Mouse (Mus musculus): ENCODE measurements at regions not wholly inside any gene's neighbourhood (a gene's known extent, or its start where the extent isn't known, plus 50 kb on each side); places are given as distances from the start of the nearest gene placed in this dataset.

DNA sequence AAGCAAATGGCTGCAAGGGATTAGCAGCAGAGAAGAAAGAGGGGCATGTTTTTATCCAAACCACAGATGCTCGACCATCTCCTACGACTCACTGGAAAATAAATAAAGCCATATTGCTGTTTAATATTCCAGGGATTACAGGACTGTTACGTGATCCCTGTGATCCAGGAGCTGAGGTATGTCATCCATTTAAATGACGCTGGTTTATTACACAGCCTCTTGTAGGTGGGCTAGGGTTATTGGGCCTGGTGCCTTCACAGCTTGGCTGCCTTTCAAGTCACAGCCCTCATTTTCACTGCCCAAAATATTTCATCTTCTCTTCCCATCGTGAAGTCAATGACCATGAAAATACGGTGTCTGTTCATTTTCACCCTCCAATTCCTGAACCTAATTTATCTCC, 276.1 kb upstream of the Epha4 start:
- DNase-seq (ENCODE audit: low spot score), result no peak

DNA sequence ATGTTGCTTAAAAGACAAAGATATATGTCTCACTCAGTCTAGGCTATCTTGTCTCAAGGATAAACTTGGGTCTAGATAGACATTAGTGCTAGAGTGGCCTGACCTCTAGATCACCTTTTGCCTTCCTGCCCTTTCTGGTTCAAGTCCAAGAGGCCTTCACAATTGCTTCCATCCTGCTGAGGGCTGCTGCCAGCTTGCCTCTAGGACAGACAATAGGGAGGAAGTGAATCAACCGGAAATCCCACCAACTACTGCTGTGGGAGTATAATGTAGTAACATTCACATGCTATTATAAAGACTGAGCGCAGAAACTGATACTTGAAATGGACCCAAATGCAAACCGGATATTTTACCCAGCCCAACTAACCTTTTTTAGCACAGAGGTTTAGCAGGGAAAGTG, 239.4 kb upstream of the Epha4 start:
- DNase-seq (ENCODE audit: low spot score), result no peak

DNA sequence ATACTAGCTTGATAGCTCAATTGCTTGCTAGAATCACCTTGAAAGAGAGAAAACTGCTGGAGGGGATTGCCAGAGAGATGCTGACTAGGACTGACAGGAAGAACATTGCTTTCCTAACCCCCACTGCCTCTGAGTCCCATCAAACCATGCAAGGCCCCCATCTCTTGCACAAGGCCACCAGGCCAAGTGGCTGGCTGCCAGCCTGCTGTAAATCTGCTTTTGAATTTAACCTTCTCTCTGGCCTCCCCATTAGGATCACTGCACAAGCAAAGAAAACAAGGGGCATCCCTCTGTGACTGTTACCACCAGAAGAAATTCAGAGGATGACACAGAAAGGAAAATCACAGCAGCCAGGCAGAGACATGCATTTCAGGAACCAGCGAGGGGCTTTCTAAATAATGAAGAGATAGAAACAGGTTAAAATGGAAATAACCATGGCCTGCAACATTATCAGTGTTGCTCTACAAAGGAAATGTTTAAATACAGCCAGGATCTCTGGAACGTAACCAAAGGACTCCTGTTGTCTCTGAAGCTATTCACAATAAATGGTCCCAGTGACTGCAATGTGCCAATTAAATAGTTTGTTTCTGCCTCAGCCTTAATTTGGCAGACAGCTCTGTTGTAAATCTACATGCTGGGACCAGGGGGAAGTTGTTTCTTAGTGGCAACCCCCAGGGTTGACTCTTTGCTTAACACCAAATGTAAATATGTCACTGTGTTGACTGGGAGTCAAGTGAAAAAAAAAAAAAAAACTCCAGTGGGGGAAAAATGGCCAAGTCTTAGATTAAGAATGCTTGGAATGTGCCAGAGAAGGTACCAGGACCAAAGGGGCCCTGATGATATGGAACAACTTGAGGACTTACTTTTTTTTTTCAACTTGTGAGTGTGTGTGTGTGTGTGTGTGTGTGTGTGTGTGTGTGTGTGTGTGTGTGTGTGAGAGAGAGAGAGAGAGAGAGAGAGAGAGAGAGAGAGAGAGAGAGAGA, 233.9 kb upstream of the Epha4 start:
- DNase-seq (ENCODE audit: low spot score), result no peak

DNA sequence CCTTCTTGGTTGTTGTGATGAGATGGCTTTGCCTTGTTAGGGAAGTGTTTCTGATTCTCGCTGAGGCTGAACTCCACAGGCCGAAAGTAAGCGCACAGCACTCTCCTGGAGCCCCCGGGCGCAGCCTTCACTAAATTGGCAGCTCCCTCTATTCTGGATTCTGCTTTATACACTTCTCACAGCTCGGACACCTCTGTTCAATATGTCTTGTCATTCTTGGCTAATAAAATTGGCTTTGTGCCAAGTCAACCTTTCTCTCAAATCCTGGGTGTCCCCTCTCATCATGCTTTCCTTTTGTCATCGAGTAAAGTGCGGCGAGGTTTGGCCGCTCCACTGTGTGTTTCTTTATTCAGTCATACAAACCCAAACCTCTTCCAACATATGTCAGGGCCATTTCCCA, 217.2 kb upstream of the Epha4 start:
- no peak for DNase-seq (ENCODE audit: low spot score)

DNA sequence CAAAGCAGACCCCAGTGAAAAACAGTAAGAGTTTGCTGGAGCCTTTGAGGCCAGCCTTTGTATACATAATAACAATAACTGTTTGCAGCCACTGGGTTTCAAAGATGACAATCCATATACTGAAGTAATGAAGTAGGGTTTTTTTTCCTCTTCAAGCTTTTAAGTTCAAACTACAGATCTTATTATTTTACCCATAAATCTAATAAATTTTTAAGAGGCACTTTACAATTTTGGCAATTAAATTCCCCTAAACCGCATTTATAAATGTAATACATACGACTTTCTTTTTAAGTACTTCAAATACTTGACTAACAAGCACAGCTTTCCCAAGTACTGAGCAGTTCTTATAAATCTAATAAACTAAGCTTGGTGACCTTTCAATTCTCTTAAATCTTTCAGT, 212.7 kb upstream of the Epha4 start:
- DNase-seq (ENCODE audit: low spot score), result no peak

DNA sequence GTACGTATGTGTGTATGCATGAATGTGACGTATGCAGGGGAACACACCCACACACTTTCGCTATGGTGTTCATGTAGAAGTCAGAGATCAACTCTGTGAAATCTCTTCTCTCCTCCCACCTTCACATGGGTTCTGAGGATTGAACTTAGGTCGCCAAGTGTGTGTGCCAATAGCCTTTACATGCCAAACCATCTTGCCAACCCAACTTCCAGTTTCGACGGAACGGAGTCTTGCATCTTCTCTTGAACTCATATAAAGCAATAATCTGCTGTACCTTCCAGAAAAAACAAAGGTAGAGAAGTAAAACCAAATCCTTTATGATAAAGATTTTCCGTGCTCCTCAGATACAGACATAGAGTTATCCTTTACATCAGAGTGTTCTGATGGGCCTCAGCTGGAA, 208.4 kb upstream of the Epha4 start:
- DNase-seq (ENCODE audit: low spot score), result no peak

DNA sequence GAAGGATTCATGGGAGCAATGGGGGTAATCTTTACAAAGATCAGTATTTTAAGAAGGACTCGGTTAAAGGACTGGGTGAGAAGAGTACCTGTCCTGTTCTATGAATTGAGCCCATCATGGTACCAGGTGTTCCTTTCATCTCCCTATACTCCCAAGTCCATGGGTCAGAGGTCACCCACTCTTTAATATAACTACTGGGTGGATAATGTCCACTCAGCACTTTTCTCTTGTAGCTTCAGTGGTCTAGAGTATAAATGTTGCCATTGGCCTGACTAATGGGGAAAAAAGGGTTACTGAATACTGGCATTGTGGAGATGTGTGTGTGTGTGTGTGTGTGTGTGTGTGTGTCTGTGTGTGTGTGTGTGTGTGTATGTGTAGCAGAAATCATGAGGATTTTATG, 206.0 kb upstream of the Epha4 start:
- DNase-seq (ENCODE audit: low spot score), result no peak

DNA sequence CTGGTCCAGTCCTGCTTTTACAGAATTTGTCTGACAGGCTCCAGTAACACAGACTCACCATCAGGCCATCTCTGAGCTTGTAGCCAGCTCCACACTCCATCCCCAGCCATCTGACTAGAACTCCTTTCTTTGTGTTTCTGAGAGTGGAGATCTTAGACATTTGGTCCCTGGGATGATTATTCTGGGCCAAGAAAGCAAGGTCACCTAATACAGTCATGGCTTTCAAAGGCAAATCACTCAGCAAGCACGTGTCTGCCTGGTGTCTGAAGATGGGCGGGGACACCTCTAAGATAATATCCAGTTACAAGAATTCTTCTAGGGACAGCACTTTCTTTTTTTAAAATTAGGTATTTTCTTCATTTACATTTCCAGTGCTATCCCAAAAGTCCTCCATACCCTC, 198.1 kb upstream of the Epha4 start:
- no peak for DNase-seq (ENCODE audit: low spot score)

DNA sequence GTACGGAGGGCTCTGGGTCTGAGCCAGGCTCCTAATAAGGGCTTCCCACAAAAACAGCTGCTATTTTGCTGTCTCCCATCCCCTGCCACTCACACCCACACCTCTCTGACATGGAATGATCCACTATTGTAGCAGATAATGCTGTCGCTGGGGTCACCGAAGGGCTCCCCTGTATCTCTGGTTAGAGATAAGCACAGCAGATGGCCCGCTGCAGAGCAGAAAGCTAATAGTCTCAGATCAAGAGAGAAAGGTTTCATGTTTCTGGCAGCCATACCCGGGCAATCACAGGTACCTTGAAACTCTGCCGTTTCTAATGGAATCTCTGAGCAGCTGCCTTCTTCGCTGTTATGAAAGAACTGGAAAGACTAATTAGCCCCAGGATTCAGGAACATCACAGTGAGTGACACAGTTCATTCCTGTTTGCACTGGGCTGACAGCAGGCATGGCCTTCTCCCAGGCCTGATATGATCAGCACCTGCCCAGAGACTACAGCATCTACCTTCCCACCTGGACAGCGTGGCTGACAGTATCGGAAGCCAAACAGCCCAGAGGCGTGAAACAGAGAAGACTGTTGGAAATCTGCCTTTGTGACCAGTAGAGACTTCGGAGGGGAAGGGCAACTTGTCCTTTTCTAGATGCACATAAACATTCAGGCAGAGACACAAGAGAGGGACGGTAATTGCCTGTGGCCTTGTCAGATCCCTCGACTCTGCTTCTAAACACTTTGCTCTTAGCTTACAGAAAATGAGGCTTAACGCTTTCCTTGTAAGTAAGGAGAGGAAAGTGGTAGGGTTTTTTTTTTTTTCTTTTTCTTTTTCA, 193.5 kb upstream of the Epha4 start:
- no peak for DNase-seq (ENCODE audit: low spot score)

DNA sequence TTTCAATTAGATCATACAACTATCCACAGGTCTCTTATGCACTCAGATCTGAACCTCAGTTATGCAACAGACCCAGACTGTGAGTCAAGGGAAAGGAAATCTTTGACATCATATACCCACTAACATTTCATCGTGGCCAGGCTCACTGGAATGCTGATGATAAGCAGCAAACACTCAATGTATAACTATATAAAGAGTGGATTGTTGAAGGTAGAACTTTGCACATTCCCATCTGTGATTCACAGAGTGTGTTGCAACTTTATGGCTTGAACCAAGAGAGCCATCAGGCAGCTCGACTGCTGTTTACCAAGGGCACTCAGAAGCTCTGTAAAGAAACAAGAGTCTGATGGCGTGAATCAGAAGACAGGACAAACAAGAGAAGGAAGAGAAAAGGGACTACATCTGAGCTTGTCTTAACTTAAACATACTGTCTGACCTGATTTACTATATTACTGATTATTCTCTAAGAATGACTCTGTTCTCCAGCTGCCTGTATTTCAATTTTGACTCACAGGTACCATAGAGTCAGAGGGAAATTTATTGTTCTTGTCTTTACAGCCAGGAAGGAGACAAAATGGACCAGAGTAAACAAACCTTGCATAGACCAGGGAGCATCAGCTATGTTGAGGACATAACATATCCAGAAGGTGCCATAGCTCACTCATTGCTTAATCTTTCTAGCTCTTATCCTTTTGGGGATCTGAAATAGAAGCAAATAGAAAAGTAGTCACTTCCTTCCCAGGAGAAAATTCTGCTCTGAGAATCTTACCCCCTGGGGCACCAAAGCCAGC, 180.5 kb upstream of the Epha4 start:
- no peak for DNase-seq (ENCODE audit: low spot score)

DNA sequence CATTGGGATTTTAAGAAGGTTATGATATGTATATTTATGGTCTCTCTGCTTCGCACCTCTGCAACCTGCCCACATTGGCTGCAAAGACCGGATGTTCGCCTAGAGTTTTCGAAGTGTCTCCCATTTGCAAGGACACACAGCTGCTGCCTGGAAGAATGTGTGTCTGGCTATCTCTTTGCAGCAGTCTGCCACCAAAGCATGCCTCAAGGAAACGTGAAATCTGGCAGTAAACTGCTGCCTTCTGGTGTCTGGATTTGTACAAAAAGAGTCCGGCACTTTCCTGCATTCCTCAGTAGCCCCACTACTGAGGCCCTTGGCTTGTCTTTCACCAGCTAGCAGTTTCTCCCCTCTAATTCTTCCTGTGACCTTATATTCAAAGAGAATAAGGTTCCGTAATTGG, 148.5 kb upstream of the Epha4 start:
- no peak for DNase-seq (ENCODE audit: low spot score)

DNA sequence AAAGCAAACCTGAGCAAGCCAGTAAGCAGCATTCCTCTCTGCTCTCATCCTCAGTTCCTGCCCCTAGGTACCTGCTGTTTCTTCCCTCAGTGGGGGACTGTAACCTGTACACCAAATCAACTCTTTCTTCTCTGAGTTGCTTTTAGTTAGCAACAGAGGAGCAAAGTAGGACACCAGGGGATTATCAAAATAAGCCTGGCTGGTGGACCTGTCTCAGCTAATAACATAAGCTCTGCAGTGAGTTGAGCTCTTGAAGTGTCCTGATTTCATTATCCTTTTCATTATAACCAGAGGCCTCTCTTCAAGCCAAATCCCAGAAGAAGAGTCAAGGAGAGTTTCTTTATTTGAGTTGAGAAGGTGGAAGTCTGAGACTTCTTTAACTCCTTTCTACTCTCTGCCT, 145.5 kb upstream of the Epha4 start:
- DNase-seq (ENCODE audit: low spot score), result no peak

DNA sequence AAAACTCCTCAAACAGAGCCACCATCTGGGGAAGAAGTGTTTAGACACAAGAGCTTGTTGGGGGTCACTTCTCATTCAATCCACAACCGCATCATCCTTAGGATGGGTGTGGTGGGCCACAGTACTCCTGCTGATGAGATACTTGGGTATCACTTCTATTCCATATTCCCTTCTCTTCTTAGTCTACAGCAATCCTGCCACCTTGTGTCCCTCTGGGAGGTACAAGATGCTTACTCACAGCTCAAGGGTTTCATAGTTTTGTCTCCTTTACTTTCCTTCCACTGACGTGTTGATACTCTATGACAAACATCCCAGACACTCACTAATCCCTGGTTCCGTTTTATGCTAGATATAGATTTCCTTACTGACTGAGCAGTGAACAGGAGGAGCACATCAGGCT, 122.1 kb upstream of the Epha4 start:
- no peak for DNase-seq (ENCODE audit: low spot score)

DNA sequence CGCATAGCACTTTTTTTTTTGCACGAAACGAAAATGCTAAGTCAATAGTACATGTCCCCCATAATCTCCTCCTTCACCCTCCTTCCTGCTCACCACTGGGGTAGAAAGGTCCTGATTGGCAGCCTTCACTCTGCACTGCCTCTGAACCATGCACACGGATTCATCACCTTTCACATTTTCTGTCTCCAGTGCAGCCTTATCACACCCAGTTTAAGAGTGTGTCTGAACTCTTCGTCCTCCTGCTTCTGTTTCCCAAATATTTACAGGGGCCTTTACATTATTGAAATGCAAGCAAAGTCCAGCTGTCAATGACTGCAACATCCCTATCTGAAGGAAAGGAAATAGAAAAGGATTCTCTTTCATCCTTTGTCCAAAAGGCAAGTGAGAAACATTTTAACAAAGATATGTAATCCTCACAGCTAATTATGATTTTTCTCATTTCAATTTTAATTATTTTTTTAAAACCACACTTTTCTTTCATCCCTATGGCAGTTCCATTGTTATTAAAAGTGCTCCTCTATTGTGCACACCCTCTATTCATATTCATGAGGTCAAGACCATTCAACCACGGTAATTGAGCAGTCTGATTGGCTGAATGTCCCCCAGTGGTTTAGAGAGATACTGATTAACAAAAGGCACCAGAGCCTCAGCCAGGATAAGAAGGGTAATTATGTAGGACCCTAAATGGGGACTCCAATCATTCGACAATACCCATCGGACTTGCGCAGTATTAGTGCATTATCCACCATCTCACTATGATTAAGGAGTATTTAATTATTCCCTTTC, 114.8 kb upstream of the Epha4 start:
- no peak for DNase-seq (ENCODE audit: low spot score)

DNA sequence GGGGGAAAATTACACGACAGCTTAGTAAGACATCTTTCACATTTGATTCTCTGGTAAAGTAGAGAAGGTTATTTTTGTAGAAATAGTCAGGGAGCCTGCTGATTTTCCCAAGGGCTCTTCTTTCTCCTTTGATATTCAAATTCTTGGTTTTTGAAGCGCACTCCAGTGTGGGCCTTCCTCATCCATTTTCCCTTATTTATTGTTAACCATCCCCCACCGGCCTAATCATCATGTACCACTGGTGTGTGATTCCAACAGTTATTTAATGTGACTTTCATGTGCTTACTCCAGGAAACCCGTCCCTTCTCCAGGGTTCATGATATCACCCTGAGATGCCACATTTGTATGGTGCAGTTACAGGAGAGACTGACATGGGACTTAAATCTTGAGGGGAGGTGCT, 114.0 kb upstream of the Epha4 start:
- no peak for DNase-seq (ENCODE audit: low spot score)

DNA sequence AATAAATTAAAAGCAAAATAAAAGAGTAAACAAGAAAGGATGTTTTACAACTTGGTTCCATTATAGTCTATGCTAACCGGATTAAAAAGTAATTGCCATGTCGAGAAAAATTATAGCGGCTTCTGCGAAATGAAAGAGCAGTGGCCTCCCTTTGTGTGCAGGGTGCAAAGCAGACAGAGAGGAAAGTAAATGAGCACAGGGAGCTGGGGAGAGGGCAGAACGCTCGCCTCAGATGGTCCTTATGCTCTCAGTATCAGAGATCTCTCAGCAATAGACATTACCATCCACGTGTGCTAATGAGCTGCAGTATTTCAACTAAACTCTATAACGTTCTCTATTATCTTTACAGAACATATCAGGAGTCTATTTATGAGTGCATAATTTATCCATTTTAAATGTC, 102.6 kb upstream of the Epha4 start:
- no peak for DNase-seq (ENCODE audit: low spot score)

DNA sequence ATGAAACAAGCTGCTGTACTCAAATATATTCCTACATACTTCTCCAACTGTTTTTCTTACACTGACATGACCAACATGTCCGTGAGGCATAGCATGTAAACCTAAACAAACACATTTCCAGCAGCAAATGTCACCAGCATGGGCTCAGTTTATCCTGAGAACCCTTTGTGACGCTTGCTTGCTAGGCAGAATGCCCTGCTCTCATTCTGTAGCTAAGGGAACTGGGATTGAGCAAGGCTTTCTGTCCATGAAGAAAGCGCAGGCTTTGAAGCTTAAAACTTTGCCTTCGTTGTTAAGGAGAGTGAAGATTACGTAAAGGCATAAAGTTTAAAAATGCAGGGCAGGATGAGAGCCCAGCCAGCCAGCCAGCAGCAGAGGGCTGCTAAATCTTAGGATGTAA, 85.6 kb upstream of the Epha4 start:
- no peak for DNase-seq (ENCODE audit: low spot score)

DNA sequence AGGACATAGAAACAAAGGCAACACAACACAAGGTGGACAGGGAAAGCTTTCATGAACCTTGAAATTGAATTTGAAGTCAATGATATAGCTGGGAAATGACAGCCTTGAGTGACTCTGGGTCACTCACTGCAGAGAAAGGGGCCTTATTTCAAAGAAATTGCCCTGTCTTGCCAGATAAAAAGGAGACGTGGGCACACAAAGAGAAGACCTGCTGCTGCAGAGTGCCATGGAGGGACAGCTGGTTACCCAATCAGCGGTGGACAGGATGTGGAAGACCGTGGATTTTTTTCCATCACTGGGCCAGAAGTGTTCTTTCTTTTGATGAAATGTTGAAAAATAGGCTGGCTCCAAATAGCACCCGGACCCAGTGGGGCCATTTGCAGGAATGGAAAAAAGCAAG, 77.8 kb upstream of the Epha4 start:
- no peak for DNase-seq (ENCODE audit: low spot score)

DNA sequence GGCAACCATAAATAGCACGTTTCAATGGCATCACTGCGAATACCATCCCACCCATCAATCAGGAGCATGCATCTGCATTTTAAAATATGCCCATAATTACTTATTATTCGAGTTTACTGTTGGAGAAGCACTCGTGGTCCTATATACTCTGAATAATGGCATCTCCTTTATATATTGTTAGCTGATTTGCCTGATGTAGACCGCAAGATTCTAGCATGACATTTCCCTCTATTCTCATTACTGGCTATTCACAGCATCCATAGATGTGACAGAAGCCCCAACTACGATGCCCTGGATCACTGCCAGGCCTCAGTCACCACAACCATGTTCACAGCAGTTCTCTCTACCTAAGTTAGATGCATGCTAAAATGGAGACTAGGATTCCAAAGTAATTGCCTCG, 77.4 kb upstream of the Epha4 start:
- DNase-seq (ENCODE audit: low spot score), result no peak

DNA sequence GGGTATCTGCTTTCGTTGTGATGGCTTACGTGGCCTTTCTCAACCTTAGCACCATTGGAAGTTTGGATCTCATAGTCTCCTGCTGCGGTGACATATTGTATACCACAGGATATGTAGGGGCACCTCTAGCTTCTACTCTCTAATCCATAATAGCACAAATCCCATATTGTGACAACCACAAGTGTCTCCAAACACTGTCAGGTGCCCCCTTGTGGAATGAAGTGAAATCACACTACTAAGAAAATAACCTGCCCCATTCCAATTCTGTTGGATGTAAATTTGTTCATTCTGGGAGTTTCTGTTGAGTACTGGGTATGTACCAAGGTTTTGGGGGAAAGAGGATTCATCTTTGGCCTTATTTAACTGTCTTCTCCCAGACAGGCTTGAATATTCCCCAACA, 74.5 kb upstream of the Epha4 start:
- DNase-seq (ENCODE audit: low spot score), result no peak

DNA sequence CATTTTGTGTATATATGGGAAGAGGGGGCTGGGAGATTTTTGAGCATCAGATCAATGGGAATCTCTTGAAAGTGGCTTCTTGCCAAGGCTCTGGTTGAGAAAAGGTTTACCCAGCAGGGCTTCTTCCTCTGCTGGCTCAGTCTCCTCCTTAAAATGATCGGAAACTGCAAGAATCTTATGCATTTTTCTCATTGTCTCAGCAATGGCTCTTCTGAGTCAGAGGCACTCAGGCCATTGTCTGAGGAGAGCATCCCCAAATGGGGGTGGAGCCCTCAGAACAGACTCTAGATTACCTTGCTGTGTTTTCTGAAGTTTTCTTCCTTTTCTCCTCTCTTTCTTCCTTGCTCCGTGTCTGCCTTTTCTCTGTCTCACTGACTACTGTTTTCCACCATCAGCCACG, 70.6 kb upstream of the Epha4 start:
- no peak for DNase-seq (ENCODE audit: low spot score)

Measured in gastrocnemius, adult 18-20 months (tissue).